In the genomic region with DNA sequence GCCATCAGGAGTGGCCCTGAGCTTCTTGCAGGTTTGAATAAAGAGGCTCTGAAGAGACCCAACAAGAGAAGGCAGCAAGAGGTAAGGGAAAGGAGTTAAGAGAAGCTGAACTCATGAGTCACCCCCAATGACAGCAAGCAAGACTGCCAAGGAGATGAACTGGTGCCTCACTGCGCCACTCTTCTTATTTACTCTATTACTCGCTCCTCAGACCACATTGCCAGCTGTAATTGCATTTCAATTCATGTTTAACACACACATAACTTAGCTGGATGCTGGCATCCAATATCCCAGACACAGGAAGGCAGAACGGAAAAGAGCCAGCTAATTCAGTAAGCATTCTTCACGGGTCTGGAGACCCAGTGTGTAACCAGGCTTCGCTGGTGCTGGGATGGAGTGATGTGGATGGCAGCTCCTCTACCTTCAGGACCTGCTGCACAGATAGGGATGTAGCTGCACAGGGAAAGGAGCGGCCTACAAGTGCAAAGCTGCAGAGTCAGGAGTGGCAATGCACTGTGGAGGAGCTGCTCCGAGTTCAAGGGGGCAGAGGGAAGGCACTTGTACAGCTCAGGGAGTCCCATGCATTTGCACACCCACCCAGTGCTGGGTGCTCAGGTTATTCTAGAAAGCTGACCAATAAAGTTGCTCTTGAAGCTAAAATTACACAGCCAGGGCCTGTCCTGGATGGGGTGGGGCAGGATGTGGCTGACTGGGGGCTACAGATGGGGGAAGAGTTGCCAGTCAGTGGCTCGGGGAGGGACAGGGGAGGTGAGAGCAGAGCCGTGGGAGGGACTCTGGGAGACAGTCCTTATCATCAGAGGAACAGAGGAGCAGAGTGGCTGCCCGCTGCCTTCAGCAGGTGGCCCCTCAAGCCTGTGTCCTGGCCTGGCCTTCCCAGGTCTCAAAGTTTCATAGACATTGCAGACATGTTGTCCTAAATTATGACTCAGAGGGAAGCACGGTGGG, we compare ENCODE assay signal across 8 mouse cellular contexts. TPM values are rescaled to one million over a fixed set of nuclear protein-coding genes. Genes with fewer than 3 reads are reported as not detected.
DNase-seq lines count a peak whose midpoint lies in the region; ATAC-seq and TF ChIP-seq lines count a peak whose summit lies in the region.

No protein-coding gene starts in this region.

- H3K27ac ChIP-seq in midbrain, embryonic 10.5 days (replicated peaks), result peak overlapping the region; percentile 49
- H3K27ac ChIP-seq in midbrain, embryonic 11.5 days (ENCODE audit: low read depth, low read length), result no peak overlapping the region
- peak overlapping the region; percentile 40 for H3K27ac ChIP-seq in bone marrow, adult 2 months (ENCODE audit: control insufficient read depth, insufficient read depth, low read depth, low read length, poor library complexity)
- no peak overlapping the region for H3K27ac ChIP-seq in hindbrain, postnatal 0 days
- peak overlapping the region; percentile 28; the same call in 1 of the 2 replicates for H3K27ac ChIP-seq in neural tube, embryonic 15.5 days (replicated peaks)

- no peak overlapping the region for H3K4me2 ChIP-seq in midbrain, embryonic 11.5 days
- H3K4me2 ChIP-seq in hindbrain, postnatal 0 days (ENCODE audit: low read depth, low read length), result no peak overlapping the region
- H3K4me2 ChIP-seq in neural tube, embryonic 15.5 days, result no peak overlapping the region

- no peak overlapping the region for H3K9ac ChIP-seq in midbrain, embryonic 11.5 days (ENCODE audit: low read length)
- H3K9ac ChIP-seq in hindbrain, postnatal 0 days (replicated peaks; ENCODE audit: low read length), result no peak overlapping the region
- no peak overlapping the region for H3K9ac ChIP-seq in neural tube, embryonic 15.5 days (replicated peaks)

- ATAC-seq in midbrain, embryonic 11.5 days (ENCODE audit: low FRiP score), result no peak
- ATAC-seq in hindbrain, postnatal 0 days, result 0 out of 2 replicates have a peak, but pooled peaks have one; percentile 7
- no peak; the same call in 1 of the 2 replicates for ATAC-seq in neural tube, embryonic 15.5 days (ENCODE audit: low FRiP score)
- ATAC-seq in inflammation-experienced regulatory T-cells, adult 6 months, result no peak

- H3K27me3 ChIP-seq in midbrain, embryonic 10.5 days (ENCODE audit: low read depth, poor library complexity, severe bottlenecking), result no peaks in the 10 kb centered on the region
- no peaks in the 10 kb centered on the region for H3K27me3 ChIP-seq in midbrain, embryonic 11.5 days (ENCODE audit: control insufficient read depth, insufficient read depth, low read length)
- H3K27me3 ChIP-seq in hindbrain, postnatal 0 days (ENCODE audit: insufficient read depth, low read length), result no peaks in the 10 kb centered on the region
- H3K27me3 ChIP-seq in neural tube, embryonic 15.5 days (replicated peaks), result no peaks in the 10 kb centered on the region

- peaks cover 29% of the 10 kb centered on the region for H3K36me3 ChIP-seq in midbrain, embryonic 10.5 days
- H3K36me3 ChIP-seq in midbrain, embryonic 11.5 days (ENCODE audit: control insufficient read depth, insufficient read depth, low read length), result no peaks in the 10 kb centered on the region
- peaks cover 5% of the 10 kb centered on the region; the same call in 1 of the 2 replicates for H3K36me3 ChIP-seq in hindbrain, postnatal 0 days (ENCODE audit: insufficient read depth, low read length)
- H3K36me3 ChIP-seq in neural tube, embryonic 15.5 days, result 0 out of 2 replicates have a peak, but pooled peaks cover 5% of the 10 kb centered on the region

- TF ChIP-seq CTCF in bone marrow, adult 2 months (IDR thresholded peaks at IDR 0.05; ENCODE audit: control insufficient read depth, insufficient read depth, low read length), result no peak
- TF ChIP-seq CTCF in hindbrain, postnatal 0 days (IDR thresholded peaks at IDR 0.05; ENCODE audit: low read depth), result no peak

- DNase-seq in midbrain, embryonic 10.5 days (ENCODE audit: low spot score), result no peak
- no peak for DNase-seq in midbrain, embryonic 11.5 days (ENCODE audit: low spot score, missing footprints)
- DNase-seq in hindbrain, postnatal 0 days (ENCODE audit: low spot score), result peak; percentile 20
- no peak for DNase-seq in frontal cortex, postnatal 14 days (ENCODE audit: low spot score in 2 of 2)
- no peak for DNase-seq in lung, adult 18-20 months

- WGBS in midbrain, embryonic 10.5 days, result 82% methylated on average over 11 of the region's 11 CpGs
- 86% methylated on average over 11 of the region's 11 CpGs for WGBS in midbrain, embryonic 11.5 days
- WGBS in bone marrow, adult 2 months, result 50% methylated on average over 11 of the region's 11 CpGs
- 67% methylated on average over 11 of the region's 11 CpGs for WGBS in hindbrain, postnatal 0 days
- 71% methylated on average over 11 of the region's 11 CpGs for WGBS in neural tube, embryonic 15.5 days

- no peaks in the 10 kb centered on the region for H3K9me3 ChIP-seq in midbrain, embryonic 10.5 days (replicated peaks)
- no peaks in the 10 kb centered on the region for H3K9me3 ChIP-seq in midbrain, embryonic 11.5 days (ENCODE audit: control insufficient read depth, low read length)
- no peaks in the 10 kb centered on the region for H3K9me3 ChIP-seq in hindbrain, postnatal 0 days (ENCODE audit: low read length)
- H3K9me3 ChIP-seq in neural tube, embryonic 15.5 days (replicated peaks), result no peaks in the 10 kb centered on the region

- H3K4me1 ChIP-seq in midbrain, embryonic 10.5 days, result peaks cover 14% of the 10 kb centered on the region
- no peaks in the 10 kb centered on the region for H3K4me1 ChIP-seq in midbrain, embryonic 11.5 days (ENCODE audit: control insufficient read depth, insufficient read depth, low read length)
- peaks cover 8% of the 10 kb centered on the region for H3K4me1 ChIP-seq in bone marrow, adult 2 months (ENCODE audit: control insufficient read depth, insufficient read depth, low read length)
- H3K4me1 ChIP-seq in hindbrain, postnatal 0 days (ENCODE audit: insufficient read depth, low read length), result peaks cover 10% of the 10 kb centered on the region
- peaks cover 16% of the 10 kb centered on the region for H3K4me1 ChIP-seq in neural tube, embryonic 15.5 days

- TF ChIP-seq POLR2A in bone marrow, adult 2 months (IDR thresholded peaks at IDR 0.05; ENCODE audit: borderline replicate concordance, control insufficient read depth, low read depth, low read length), result no peak

- no peak overlapping the region for H3K4me3 ChIP-seq in midbrain, embryonic 10.5 days
- no peak overlapping the region for H3K4me3 ChIP-seq in midbrain, embryonic 11.5 days (ENCODE audit: low read depth, low read length)
- no peak overlapping the region for H3K4me3 ChIP-seq in bone marrow, adult 2 months (replicated peaks; ENCODE audit: control insufficient read depth, low read depth, low read length)
- no peak overlapping the region for H3K4me3 ChIP-seq in hindbrain, postnatal 0 days (ENCODE audit: low read length)
- no peak overlapping the region for H3K4me3 ChIP-seq in neural tube, embryonic 15.5 days (replicated peaks)

RNA-seq across cellular contexts. Expression of gene Mvb12b, which starts 34.5 kb away (rescaled TPM):
- polyA plus RNA-seq in midbrain, embryonic 10.5 days (2016; fragmentation: Nextera tagmentation; extraction: Ambion mirVana), result 19.0 and 23.5 TPM in 2 replicates
- 36.6 and 38.1 TPM in 2 replicates for polyA plus RNA-seq in midbrain, embryonic 11.5 days (2014; fragmentation: Nextera tagmentation; extraction: Ambion mirVana)
- polyA plus RNA-seq in bone marrow, adult 2 months (2011; ENCODE audit: insufficient read depth, insufficient read length, low replicate concordance, missing spikeins), result 18.3 and 38.3 TPM in 2 replicates
- 134 and 142 TPM in 2 replicates for total RNA-seq in hindbrain, postnatal 0 days (2014; rRNA removed)
- polyA plus RNA-seq in hindbrain, postnatal 0 days (2015; fragmentation: Nextera tagmentation; extraction: Ambion mirVana), result 55.4 and 64.1 TPM in 2 replicates
- polyA plus RNA-seq in neural tube, embryonic 15.5 days (2015; fragmentation: Nextera tagmentation; extraction: Ambion mirVana), result 49.5 and 52.2 TPM in 2 replicates
- 1 to 10 TPM in 2 of 3 experiments, under 1 TPM in 1; 0.80 to 2.0 (median 1.9) TPM for polyA plus RNA-seq in inflammation-experienced regulatory T-cells, adult 6 months (2017; shearing (Covaris generic))

Comparison
In these comparisons a context has a peak if more than half of its experiments do, and no peak if none do; other contexts are left out.
1. H3K27ac ChIP-seq: peak in midbrain, embryonic 10.5 days (single experiment), bone marrow, adult 2 months (single experiment) and neural tube, embryonic 15.5 days (single experiment); none in midbrain, embryonic 11.5 days (single experiment) and hindbrain, postnatal 0 days (single experiment).